Mouse (Mus musculus): ENCODE results near the gene Tspan9. TPM values are rescaled to one million over a fixed set of nuclear protein-coding genes. Genes with fewer than 3 reads are reported as not detected.

The Tspan9 gene
- total and polyA plus RNA-seq, 2 experiments = 23.2 to 40.0 TPM

DNA sequence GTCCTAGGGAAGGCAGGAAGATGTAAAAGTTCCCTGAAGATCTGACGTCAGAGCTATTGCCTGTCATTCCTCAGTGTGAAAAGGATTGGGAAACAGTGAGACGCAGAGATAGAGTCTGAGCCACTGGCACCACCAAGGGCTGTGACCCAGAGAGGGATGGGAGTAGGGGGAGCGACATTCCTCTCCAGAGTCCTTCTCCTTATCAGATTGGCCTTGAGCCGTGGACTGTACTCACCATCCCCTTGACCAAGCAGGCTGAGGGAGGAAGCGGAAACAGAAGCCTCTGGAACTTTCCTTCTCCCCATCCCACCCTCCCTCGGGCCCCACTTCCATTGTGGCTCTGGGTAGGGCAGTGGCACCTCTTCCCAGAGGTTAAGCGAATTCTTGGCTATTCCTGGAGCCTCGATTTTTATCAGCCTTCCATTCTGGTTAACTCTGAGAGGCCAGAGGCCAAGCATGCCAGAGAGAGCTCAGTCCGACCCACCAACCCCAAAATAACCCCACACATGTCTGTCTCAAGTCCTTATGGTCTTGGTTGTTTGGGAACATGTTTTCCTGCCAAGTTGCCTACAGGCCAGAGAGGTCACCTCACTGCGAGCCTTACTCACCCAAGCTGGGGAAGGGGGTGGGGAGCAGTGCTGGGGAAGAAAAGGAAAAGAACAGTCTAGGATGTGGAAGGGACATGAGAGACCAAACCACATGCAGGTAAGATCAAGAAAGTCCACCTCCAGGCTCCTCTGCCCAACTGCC, 19.0 kb downstream of the Tspan9 start:
- H3K4me1 ChIP-seq (ENCODE audit: control insufficient read depth, insufficient read depth, low read length) = peaks cover 42% of the 10 kb centered on the region
- 43% methylated on average over 10 of the region's 10 CpGs for WGBS
- peak overlapping the region; percentile 54 for H3K27ac ChIP-seq (replicated peaks; ENCODE audit: insufficient read depth, low read depth, low read length)
- H3K27me3 ChIP-seq (ENCODE audit: control insufficient read depth, insufficient read depth, low read length) = no peaks in the 10 kb centered on the region
- H3K36me3 ChIP-seq (ENCODE audit: control insufficient read depth, insufficient read depth, low read length) = no peaks in the 10 kb centered on the region
- DNase-seq (ENCODE audit: extremely low read depth, low read depth, low spot score) = peak; percentile 70
- no peak overlapping the region for H3K9ac ChIP-seq (ENCODE audit: low read depth, low read length)
- peaks cover 15% of the 10 kb centered on the region; the same call in 1 of the 2 replicates for H3K79me2 ChIP-seq (ENCODE audit: control insufficient read depth, insufficient read depth, low read length)
- H3K4me3 ChIP-seq (ENCODE audit: insufficient read depth, low read depth, low read length) = no peak overlapping the region
- no peak for TF ChIP-seq CTCF (IDR thresholded peaks at IDR 0.05; ENCODE audit: low read depth, low read length)
- TF ChIP-seq POLR2A (IDR thresholded peaks at IDR 0.05; ENCODE audit: extremely low read depth, insufficient read depth, low read length) = no peak

DNA sequence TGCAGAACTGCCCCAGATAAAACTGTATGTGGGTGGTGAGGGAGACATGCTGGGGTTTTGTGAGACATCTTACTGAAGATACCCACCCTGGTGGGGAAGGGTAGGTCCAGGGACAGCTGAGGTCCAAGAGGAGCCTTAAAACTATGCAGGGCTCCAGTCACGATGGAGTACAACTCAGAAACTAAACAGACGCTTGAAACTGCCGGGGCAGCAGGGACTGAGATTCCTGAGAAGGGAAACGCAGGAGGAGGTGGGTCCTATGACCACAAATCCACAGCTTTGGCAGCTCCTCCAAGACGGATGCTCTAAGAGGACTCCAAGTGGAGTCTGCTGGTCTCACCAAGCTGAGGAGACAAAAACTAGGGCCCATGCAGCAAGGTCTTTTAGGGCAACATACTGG, 21.3 kb downstream of the Tspan9 start:
- Histone ChIP-seq H3K9ac (ENCODE audit: low read depth, low read length) (no peak overlapping the region), H3K36me3 (ENCODE audit: control insufficient read depth, insufficient read depth, low read length) (no peaks in the 10 kb centered on the region), H3K4me1 (ENCODE audit: control insufficient read depth, insufficient read depth, low read length) (peaks cover 38% of the 10 kb centered on the region), H3K4me3 (ENCODE audit: insufficient read depth, low read depth, low read length) (no peak overlapping the region), H3K27ac (replicated peaks; ENCODE audit: insufficient read depth, low read depth, low read length) (0 out of 2 replicates have a peak overlapping the region, but pooled peaks have one; percentile 8), H3K27me3 (ENCODE audit: control insufficient read depth, insufficient read depth, low read length) (no peaks in the 10 kb centered on the region), H3K79me2 (ENCODE audit: control insufficient read depth, insufficient read depth, low read length) (peaks cover 16% of the 10 kb centered on the region; the same call in 1 of the 2 replicates)
- WGBS = 63% methylated on average over 5 of the region's 5 CpGs
- TF ChIP-seq POLR2A (IDR thresholded peaks at IDR 0.05; ENCODE audit: extremely low read depth, insufficient read depth, low read length) = no peak
- TF ChIP-seq CTCF (IDR thresholded peaks at IDR 0.05; ENCODE audit: low read depth, low read length) = no peak
- no peak for DNase-seq (ENCODE audit: extremely low read depth, low read depth, low spot score)

DNA sequence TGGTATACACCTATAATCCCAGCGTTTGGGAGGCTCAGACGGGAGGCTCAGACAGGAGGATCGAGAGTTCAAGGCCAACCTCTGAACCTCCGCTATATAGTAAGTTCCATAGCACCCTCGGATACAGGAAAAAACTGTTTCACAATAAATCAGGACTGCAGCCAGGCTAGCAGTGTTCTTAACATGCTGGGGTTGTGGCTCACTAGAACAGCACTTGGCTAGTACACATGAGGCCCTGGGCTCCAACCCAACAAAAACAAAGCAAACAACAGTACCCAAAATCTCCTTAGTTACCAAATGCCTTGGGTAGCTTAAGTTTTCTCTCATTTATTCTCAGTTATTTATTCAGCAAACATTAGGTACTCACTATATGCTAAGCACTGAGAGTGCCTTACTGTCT, 21.7 kb downstream of the Tspan9 start:
- H3K9ac ChIP-seq (ENCODE audit: low read depth, low read length) = no peak overlapping the region
- peaks cover 20% of the 10 kb centered on the region; the same call in 1 of the 2 replicates for H3K79me2 ChIP-seq (ENCODE audit: control insufficient read depth, insufficient read depth, low read length)
- no peak for TF ChIP-seq POLR2A (IDR thresholded peaks at IDR 0.05; ENCODE audit: extremely low read depth, insufficient read depth, low read length)
- TF ChIP-seq CTCF (IDR thresholded peaks at IDR 0.05; ENCODE audit: low read depth, low read length) = no peak
- no peak overlapping the region for H3K4me3 ChIP-seq (ENCODE audit: insufficient read depth, low read depth, low read length)
- H3K36me3 ChIP-seq (ENCODE audit: control insufficient read depth, insufficient read depth, low read length) = no peaks in the 10 kb centered on the region
- WGBS = 14% methylated on average over 5 of the region's 5 CpGs
- peak; percentile 94 for DNase-seq (ENCODE audit: extremely low read depth, low read depth, low spot score)
- H3K4me1 ChIP-seq (ENCODE audit: control insufficient read depth, insufficient read depth, low read length) = peaks cover 38% of the 10 kb centered on the region
- no peaks in the 10 kb centered on the region for H3K27me3 ChIP-seq (ENCODE audit: control insufficient read depth, insufficient read depth, low read length)
- H3K27ac ChIP-seq (replicated peaks; ENCODE audit: insufficient read depth, low read depth, low read length) = peak overlapping the region; percentile 42

DNA sequence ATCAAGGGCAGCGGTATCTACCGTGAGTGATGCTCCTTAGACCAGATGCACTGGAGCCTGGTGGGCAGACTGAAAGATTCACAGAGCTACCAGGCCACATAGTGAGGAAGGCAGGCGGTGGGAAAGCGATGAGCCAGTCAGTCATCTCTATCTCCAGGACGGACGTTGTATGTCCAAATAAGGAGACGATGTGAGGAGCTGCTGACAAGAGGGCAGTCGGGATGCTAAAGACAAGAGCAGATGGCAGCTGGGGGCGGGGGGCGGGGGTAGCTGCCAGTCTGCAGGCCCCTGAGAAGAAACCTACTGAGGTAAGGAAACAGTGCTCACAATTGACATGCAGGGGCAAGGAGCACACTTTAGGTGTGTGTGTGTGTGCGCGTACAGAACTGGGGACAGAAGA, 22.6 kb downstream of the Tspan9 start:
- no peak for DNase-seq (ENCODE audit: extremely low read depth, low read depth, low spot score)
- Histone ChIP-seq H3K79me2 (ENCODE audit: control insufficient read depth, insufficient read depth, low read length) (peaks cover 23% of the 10 kb centered on the region; the same call in 1 of the 2 replicates), H3K4me3 (ENCODE audit: insufficient read depth, low read depth, low read length) (no peak overlapping the region), H3K27me3 (ENCODE audit: control insufficient read depth, insufficient read depth, low read length) (no peaks in the 10 kb centered on the region), H3K9ac (ENCODE audit: low read depth, low read length) (no peak overlapping the region), H3K27ac (replicated peaks; ENCODE audit: insufficient read depth, low read depth, low read length) (no peak overlapping the region), H3K36me3 (ENCODE audit: control insufficient read depth, insufficient read depth, low read length) (no peaks in the 10 kb centered on the region), H3K4me1 (ENCODE audit: control insufficient read depth, insufficient read depth, low read length) (peaks cover 38% of the 10 kb centered on the region)
- 92% methylated on average over 12 of the region's 12 CpGs for WGBS
- TF ChIP-seq POLR2A (IDR thresholded peaks at IDR 0.05; ENCODE audit: extremely low read depth, insufficient read depth, low read length) = no peak
- no peak for TF ChIP-seq CTCF (IDR thresholded peaks at IDR 0.05; ENCODE audit: low read depth, low read length)

DNA sequence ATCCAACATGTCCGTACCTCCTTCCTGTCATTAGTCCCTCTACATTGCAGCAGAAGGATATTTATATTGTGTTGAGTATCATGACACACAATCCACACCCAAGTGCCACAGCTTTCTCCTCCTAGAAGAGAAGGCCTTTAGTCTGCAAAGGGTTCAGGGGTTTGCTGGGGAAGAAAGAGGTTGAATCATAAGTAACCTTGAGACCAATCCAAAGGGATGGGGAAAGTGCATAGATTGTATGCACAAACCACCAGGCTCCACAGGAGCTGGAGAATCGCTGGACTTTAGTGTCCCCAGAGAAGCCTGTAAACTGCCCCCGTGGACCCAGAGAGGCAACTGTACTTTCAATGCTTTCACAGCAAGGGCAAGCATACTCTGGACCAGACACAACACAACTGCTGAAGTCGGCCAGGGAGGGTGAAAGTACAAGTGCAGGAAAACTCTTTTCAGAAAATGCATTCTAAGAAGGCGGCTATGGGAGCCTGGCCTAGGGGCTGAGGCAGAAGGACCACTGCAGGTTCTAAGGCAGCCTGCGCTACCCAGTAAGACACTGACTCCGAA, 24.6 kb downstream of the Tspan9 start:
- 59% methylated on average over 7 of the region's 7 CpGs for WGBS
- Histone ChIP-seq H3K36me3 (ENCODE audit: control insufficient read depth, insufficient read depth, low read length) (no peaks in the 10 kb centered on the region), H3K9ac (ENCODE audit: low read depth, low read length) (no peak overlapping the region), H3K4me3 (ENCODE audit: insufficient read depth, low read depth, low read length) (no peak overlapping the region), H3K79me2 (ENCODE audit: control insufficient read depth, insufficient read depth, low read length) (peaks cover 31% of the 10 kb centered on the region; the same call in 1 of the 2 replicates), H3K4me1 (ENCODE audit: control insufficient read depth, insufficient read depth, low read length) (peaks cover 22% of the 10 kb centered on the region), H3K27me3 (ENCODE audit: control insufficient read depth, insufficient read depth, low read length) (no peaks in the 10 kb centered on the region), H3K27ac (replicated peaks; ENCODE audit: insufficient read depth, low read depth, low read length) (peak overlapping the region; percentile 4; the same call in 1 of the 2 replicates)
- DNase-seq (ENCODE audit: extremely low read depth, low read depth, low spot score) = peak; percentile 79
- TF ChIP-seq POLR2A (IDR thresholded peaks at IDR 0.05; ENCODE audit: extremely low read depth, insufficient read depth, low read length) (no peak), CTCF (IDR thresholded peaks at IDR 0.05; ENCODE audit: low read depth, low read length) (no peak)
